Mouse (Mus musculus): ENCODE measurements around the gene Gm4353. TPM values are rescaled to one million over a fixed set of nuclear protein-coding genes. Genes with fewer than 3 reads are reported as not detected.
A peak's percentile ranks its signal among the peaks of the same experiment; 100 is the strongest.

The Gm4353 gene
- total and polyA plus RNA-seq, 2 experiments from 2014 or later, result 0.19 to 0.25 TPM

GRCm38 (mm10) chr7:116039538-116040466 lies 44.6 kb downstream of the Gm4353 start:
- TF ChIP-seq CTCF (IDR thresholded peaks at IDR 0.05; ENCODE audit: low read depth) (peak; percentile 92), EP300 (IDR thresholded peaks at IDR 0.05; ENCODE audit: low read depth) (no peak)
- Histone ChIP-seq H3K9ac (replicated peaks; ENCODE audit: low read depth, low read length) (peak overlapping the region; percentile 44), H3K9me3 (replicated peaks; ENCODE audit: control insufficient read depth, low read length) (no peaks in the 10 kb centered on the region), H3K4me2 (ENCODE audit: low read depth, low read length) (peak overlapping the region; percentile 98), H3K27me3 (ENCODE audit: control insufficient read depth, insufficient read depth, low read length) (peaks cover 22% of the 10 kb centered on the region), H3K4me1 (ENCODE audit: control insufficient read depth, insufficient read depth) (peaks cover 9% of the 10 kb centered on the region; the same call in 1 of the 2 replicates), H3K27ac (ENCODE audit: low read depth) (no peak overlapping the region), H3K36me3 (replicated peaks; ENCODE audit: control insufficient read depth, insufficient read depth, low read length) (no peaks in the 10 kb centered on the region), H3K4me3 (ENCODE audit: low read depth, low read length) (peak overlapping the region; percentile 57)
- DNase-seq (ENCODE audit: low spot score) (peak; percentile 80), ATAC-seq (ENCODE audit: insufficient read depth, low read depth) (peak; percentile 88)
- WGBS, result under 1% methylated on average over 48 of the region's 48 CpGs

- TF ChIP-seq EP300 (IDR thresholded peaks at IDR 0.05; ENCODE audit: low read depth) (no peak), CTCF (IDR thresholded peaks at IDR 0.05; ENCODE audit: low read depth) (no peak)
- H3K4me1 ChIP-seq (ENCODE audit: control insufficient read depth, insufficient read depth), result peaks cover 9% of the 10 kb centered on the region; the same call in 1 of the 2 replicates
- no peaks in the 10 kb centered on the region for H3K9me3 ChIP-seq (replicated peaks; ENCODE audit: control insufficient read depth, low read length)
- no peak within 1 kb of the TSS for H3K27ac ChIP-seq (ENCODE audit: low read depth)
- ATAC-seq (ENCODE audit: insufficient read depth, low read depth) (no peak), DNase-seq (ENCODE audit: low spot score) (no peak)
- peak within 1 kb of the TSS; percentile 98 for H3K4me2 ChIP-seq (ENCODE audit: low read depth, low read length)
- peaks cover 22% of the 10 kb centered on the region for H3K27me3 ChIP-seq (ENCODE audit: control insufficient read depth, insufficient read depth, low read length)
- H3K4me3 ChIP-seq (ENCODE audit: low read depth, low read length), result peak within 1 kb of the TSS; percentile 57
- WGBS, result 1% methylated on average over 11 of the region's 11 CpGs
- peak within 1 kb of the TSS; percentile 44 for H3K9ac ChIP-seq (replicated peaks; ENCODE audit: low read depth, low read length)
- H3K36me3 ChIP-seq (replicated peaks; ENCODE audit: control insufficient read depth, insufficient read depth, low read length), result no peaks in the 10 kb centered on the region
Observed at GRCm38 (mm10) chr7:116039196-116039537, 45.3 kb downstream of the Gm4353 start, which contains the start of gene 1110004F10Rik. 1110004F10Rik (plus strand) TSS chr7:116039397.

DNA sequence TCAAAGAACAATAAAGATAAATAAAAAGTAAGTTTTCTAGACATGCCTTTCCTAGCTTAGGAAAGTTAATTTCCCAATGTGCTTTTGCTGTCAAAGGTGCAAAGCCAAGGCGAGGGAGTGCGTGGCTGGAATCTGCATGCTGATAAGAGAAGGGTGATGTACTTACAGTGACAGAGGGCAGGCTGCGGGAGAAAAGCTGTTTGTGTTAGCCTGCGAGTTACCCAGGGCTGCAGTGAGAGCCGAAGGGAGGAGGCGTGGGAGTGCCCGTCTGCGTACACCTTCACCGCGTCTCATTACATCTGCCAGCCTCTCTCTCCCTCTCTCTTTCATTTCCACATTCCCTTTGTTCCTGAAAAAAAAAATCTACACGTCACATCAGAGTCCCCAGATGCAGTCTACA lies 45.9 kb downstream of the Gm4353 start, which contains the start of gene Sox6:
Sox6 (minus strand) TSS at position 286 of the 400 bp plus-strand sequence.
- H3K9me3 ChIP-seq (replicated peaks; ENCODE audit: control insufficient read depth, low read length), result no peaks in the 10 kb centered on the region
- DNase-seq (ENCODE audit: low spot score) (peak; percentile 38), ATAC-seq (ENCODE audit: insufficient read depth, low read depth) (no peak)
- H3K27me3 ChIP-seq (ENCODE audit: control insufficient read depth, insufficient read depth, low read length), result peaks cover 22% of the 10 kb centered on the region
- TF ChIP-seq EP300 (IDR thresholded peaks at IDR 0.05; ENCODE audit: low read depth) (no peak), CTCF (IDR thresholded peaks at IDR 0.05; ENCODE audit: low read depth) (no peak)
- peak within 1 kb of the TSS; percentile 44 for H3K9ac ChIP-seq (replicated peaks; ENCODE audit: low read depth, low read length)
- peak within 1 kb of the TSS; percentile 57 for H3K4me3 ChIP-seq (ENCODE audit: low read depth, low read length)
- H3K4me1 ChIP-seq (ENCODE audit: control insufficient read depth, insufficient read depth), result peaks cover 9% of the 10 kb centered on the region; the same call in 1 of the 2 replicates
- H3K27ac ChIP-seq (ENCODE audit: low read depth), result no peak within 1 kb of the TSS
- H3K36me3 ChIP-seq (replicated peaks; ENCODE audit: control insufficient read depth, insufficient read depth, low read length), result no peaks in the 10 kb centered on the region
- peak within 1 kb of the TSS; percentile 98 for H3K4me2 ChIP-seq (ENCODE audit: low read depth, low read length)
- WGBS, result 6% methylated on average over 11 of the region's 11 CpGs

GRCm38 (mm10) chr7:116038024-116038423 lies 46.4 kb downstream of the Gm4353 start:
- no peak overlapping the region for H3K9ac ChIP-seq (replicated peaks; ENCODE audit: low read depth, low read length)
- peaks cover 9% of the 10 kb centered on the region; the same call in 1 of the 2 replicates for H3K4me1 ChIP-seq (ENCODE audit: control insufficient read depth, insufficient read depth)

DNA sequence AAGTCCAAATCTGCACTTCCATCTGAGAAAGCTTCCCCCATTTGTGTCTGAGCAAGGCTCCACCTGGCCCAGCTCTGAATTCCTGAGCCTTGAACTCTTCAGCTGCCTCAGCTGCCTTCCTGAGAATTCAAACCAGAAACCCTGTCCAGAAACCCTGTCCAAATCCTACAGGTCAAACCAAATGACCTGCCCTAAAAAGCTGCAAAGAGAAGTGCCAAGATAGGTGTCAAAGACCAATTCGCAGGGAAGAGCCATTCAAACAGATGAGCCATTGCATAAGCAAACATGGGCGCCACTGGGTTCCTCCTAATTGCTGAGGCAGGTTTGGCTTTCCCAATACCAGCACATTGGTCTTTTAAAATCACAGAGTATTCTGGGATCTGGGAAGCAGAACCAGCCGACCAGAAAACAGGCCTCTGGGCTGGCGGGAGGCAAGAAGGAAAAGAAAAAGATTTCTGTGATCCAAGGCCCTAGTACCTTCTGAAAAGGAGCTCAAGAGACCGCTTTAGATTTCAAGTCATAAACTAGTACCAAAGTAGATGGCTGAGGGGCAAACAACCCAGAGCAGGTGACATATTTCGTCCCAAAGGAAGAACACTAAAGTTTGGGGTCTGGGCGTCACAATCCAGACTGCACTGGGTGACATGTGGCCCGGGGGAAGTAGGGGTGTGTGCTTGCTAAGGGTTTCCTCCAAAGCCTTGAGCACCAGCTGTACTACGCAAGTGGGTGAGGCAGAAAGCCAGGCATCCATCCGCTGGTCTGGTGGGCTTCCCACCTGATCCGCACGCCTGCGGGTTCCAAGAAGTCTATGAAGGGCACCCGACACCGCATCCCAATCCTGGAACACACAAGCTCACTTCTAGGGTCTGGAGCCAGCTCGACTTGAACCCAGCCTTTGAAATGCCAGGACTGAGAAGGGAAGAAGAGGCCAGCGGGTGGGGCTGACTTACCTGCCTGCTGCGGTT lies 47.6 kb downstream of the Gm4353 start:
- no peak overlapping the region for H3K4me2 ChIP-seq (ENCODE audit: low read depth, low read length)
- H3K27me3 ChIP-seq (ENCODE audit: control insufficient read depth, insufficient read depth, low read length), result peaks cover 22% of the 10 kb centered on the region

More at GRCm38 (mm10) chr7:116038024-116038423, 46.4 kb downstream of the Gm4353 start:
- H3K9me3 ChIP-seq (replicated peaks; ENCODE audit: control insufficient read depth, low read length), result no peaks in the 10 kb centered on the region
- TF ChIP-seq CTCF (IDR thresholded peaks at IDR 0.05; ENCODE audit: low read depth) (no peak), EP300 (IDR thresholded peaks at IDR 0.05; ENCODE audit: low read depth) (no peak)
- H3K4me3 ChIP-seq (ENCODE audit: low read depth, low read length), result peak overlapping the region; percentile 57
- no peak overlapping the region for H3K27ac ChIP-seq (ENCODE audit: low read depth)
- ATAC-seq (ENCODE audit: insufficient read depth, low read depth), result no peak
- DNase-seq (ENCODE audit: low spot score), result no peak
- H3K4me2 ChIP-seq (ENCODE audit: low read depth, low read length), result peak overlapping the region; percentile 98
- H3K27me3 ChIP-seq (ENCODE audit: control insufficient read depth, insufficient read depth, low read length), result peaks cover 22% of the 10 kb centered on the region
- no peaks in the 10 kb centered on the region for H3K36me3 ChIP-seq (replicated peaks; ENCODE audit: control insufficient read depth, insufficient read depth, low read length)
- WGBS, result 23% methylated on average over 13 of the region's 13 CpGs

More for the DNA sequence above, 47.6 kb downstream of the Gm4353 start:
- ATAC-seq (ENCODE audit: insufficient read depth, low read depth) (no peak), DNase-seq (ENCODE audit: low spot score) (no peak)
- H3K9me3 ChIP-seq (replicated peaks; ENCODE audit: control insufficient read depth, low read length), result no peaks in the 10 kb centered on the region
- no peak for TF ChIP-seq EP300 (IDR thresholded peaks at IDR 0.05; ENCODE audit: low read depth)
- no peak for TF ChIP-seq CTCF (IDR thresholded peaks at IDR 0.05; ENCODE audit: low read depth)
- no peak overlapping the region for H3K27ac ChIP-seq (ENCODE audit: low read depth)
- peaks cover 9% of the 10 kb centered on the region; the same call in 1 of the 2 replicates for H3K4me1 ChIP-seq (ENCODE audit: control insufficient read depth, insufficient read depth)
- WGBS, result 75% methylated on average over 18 of the region's 18 CpGs
- no peak overlapping the region for H3K9ac ChIP-seq (replicated peaks; ENCODE audit: low read depth, low read length)
- no peaks in the 10 kb centered on the region for H3K36me3 ChIP-seq (replicated peaks; ENCODE audit: control insufficient read depth, insufficient read depth, low read length)
- H3K4me3 ChIP-seq (ENCODE audit: low read depth, low read length), result no peak overlapping the region

Data from heart, postnatal 0 days (tissue).